Mouse (Mus musculus) kidney, adult 2 months (tissue): ENCODE results near the gene Atp5f1.

Experiments
- CTCF ChIP-seq: fragments of 200-500 bp; conservative IDR thresholded peaks from 2 replicates; pipeline ENCODE4 v1.5.1; 2011; ENCODE audit warnings: low read depth, mild to moderate bottlenecking, control low read depth, low read length, moderate library complexity, mixed read lengths; ENCODE audit not compliant: insufficient read depth, insufficient read length
- POLR2A ChIP-seq: fragments of 200-500 bp; IDR thresholded peaks from one replicate; pipeline ENCODE4 v1.6.1; 2011; ENCODE audit warnings: low read depth, low read length, control low read depth

DNA sequence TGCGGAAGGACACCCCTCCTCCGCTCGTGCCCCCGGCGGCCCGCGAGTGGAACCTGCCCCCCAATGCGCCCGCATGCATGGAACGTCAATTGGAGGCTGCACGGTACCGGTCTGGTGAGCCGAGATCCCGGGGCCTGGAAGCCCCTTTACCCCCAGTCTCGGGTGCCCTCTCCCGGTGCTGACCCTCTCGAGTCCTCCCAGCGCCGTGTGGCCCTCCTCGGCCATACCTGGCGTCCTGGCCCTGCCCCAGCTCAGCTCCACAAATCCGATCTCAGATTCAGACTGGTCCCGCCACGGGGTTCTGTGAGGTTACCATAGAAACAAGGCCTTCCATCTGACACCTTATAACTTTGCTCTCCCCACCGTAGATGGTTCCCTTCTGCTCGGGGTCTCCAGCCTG, 314 bp downstream of the Atp5f1 start:
- TF ChIP-seq POLR2A (no peak), CTCF (no peak)
